Comparison of ENCODE assay signal across 23 mouse cellular contexts in the genomic region with DNA sequence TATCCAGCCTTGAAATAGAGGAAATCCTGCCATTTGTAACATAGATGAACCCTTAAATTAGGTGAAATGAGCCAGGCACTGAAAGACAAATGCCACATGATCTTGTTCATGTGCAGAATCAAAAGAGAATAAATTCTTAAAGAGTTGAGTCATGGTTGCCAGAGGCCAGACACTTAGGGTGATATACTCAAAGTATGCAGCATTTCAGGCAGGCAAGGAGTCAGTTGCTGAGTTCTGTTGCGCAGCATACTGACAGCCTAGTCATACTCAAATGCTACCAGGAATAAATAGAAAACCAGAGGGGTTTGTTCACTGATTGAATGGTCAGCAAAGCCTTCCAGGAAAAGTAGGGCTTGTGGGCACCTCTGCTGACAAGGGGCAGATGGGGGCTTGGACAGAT.
"Had no signal": no experiment of that assay in that cellular context is flagged by ENCODE, and none has a peak within 500 bp of the region (broad histone marks: within the 10 kb centered on the region; RNA-seq: fewer than 3 reads in every experiment).

No protein-coding gene starts in this region.

- H3K4me3 ChIP-seq: embryonic facial prominence, embryonic 10.5 days; embryonic facial prominence, embryonic 12.5 days; embryonic facial prominence, embryonic 13.5 days; embryonic facial prominence, embryonic 15.5 days; erythroblast, embryonic 14.5 days; forebrain, embryonic 10.5 days; forebrain, embryonic 12.5 days; forebrain, embryonic 13.5 days; forebrain, embryonic 15.5 days; gastrocnemius, adult 2 months; heart, adult 2 months; heart, embryonic 10.5 days had no signal

- DNase-seq: cerebellum, postnatal 10 days; cerebellum, postnatal 14 days; embryo, embryonic 11 days; forebrain, postnatal 0 days; gastrocnemius, adult 2 months; gastrocnemius, postnatal 10 days; gastrocnemius, postnatal 14 days; gastrocnemius, postnatal 25 days; gastrocnemius, postnatal 36 days; heart, adult 18-20 months; heart, adult 2 months had no signal

- ATAC-seq: forebrain, embryonic 13.5 days; forebrain, embryonic 14.5 days; forebrain, embryonic 15.5 days; forebrain, embryonic 16.5 days; forebrain, postnatal 0 days had no signal

- H3K27me3 ChIP-seq: embryonic facial prominence, embryonic 12.5 days; embryonic facial prominence, embryonic 13.5 days; embryonic facial prominence, embryonic 15.5 days; forebrain, embryonic 12.5 days; forebrain, embryonic 13.5 days; forebrain, embryonic 15.5 days had no signal

- H3K4me1 ChIP-seq: embryonic facial prominence, embryonic 10.5 days; embryonic facial prominence, embryonic 12.5 days; embryonic facial prominence, embryonic 13.5 days; embryonic facial prominence, embryonic 15.5 days; forebrain, embryonic 10.5 days; forebrain, embryonic 12.5 days; forebrain, embryonic 13.5 days; forebrain, embryonic 15.5 days; heart, embryonic 10.5 days had no signal

- H3K27ac ChIP-seq: embryonic facial prominence, embryonic 10.5 days; embryonic facial prominence, embryonic 12.5 days; embryonic facial prominence, embryonic 13.5 days; embryonic facial prominence, embryonic 15.5 days; forebrain, embryonic 10.5 days; forebrain, embryonic 12.5 days; forebrain, embryonic 13.5 days; forebrain, embryonic 15.5 days; gastrocnemius, adult 2 months; heart, adult 2 months; heart, embryonic 10.5 days had no signal
